Mouse (Mus musculus): ENCODE results near the gene Polr2a. TPM values are rescaled to one million over a fixed set of nuclear protein-coding genes. Genes with fewer than 3 reads are reported as not detected.

The Polr2a gene
- polyA plus RNA-seq, 1 experiment from 2014 or later: 61.2 TPM

Other genes starting within 250 kb of the Polr2a start
- 2.1 and 2.6 TPM in 2 replicates for gene Dnah2, start 209.5 kb downstream of the Polr2a start, polyA plus RNA-seq (2014; fragmentation: Nextera tagmentation; extraction: Ambion mirVana)
- gene Efnb3, start 198.4 kb downstream of the Polr2a start, polyA plus RNA-seq (2014; fragmentation: Nextera tagmentation; extraction: Ambion mirVana): 13.1 and 14.9 TPM in 2 replicates
- gene Wrap53, start 178.4 kb downstream of the Polr2a start, polyA plus RNA-seq (2014; fragmentation: Nextera tagmentation; extraction: Ambion mirVana): 39.3 and 44.1 TPM in 2 replicates
- 168 and 175 TPM in 2 replicates for gene Trp53, start 178.3 kb downstream of the Polr2a start, polyA plus RNA-seq (2014; fragmentation: Nextera tagmentation; extraction: Ambion mirVana)
- 9.3 and 12.6 TPM in 2 replicates for gene Atp1b2, start 152.7 kb downstream of the Polr2a start, polyA plus RNA-seq (2014; fragmentation: Nextera tagmentation; extraction: Ambion mirVana)
- not detected in 2 replicates for gene Shbg, start 140.7 kb downstream of the Polr2a start, polyA plus RNA-seq (2014; fragmentation: Nextera tagmentation; extraction: Ambion mirVana)
- 13.9 and 17.7 TPM in 2 replicates for gene Sat2, start 136.6 kb downstream of the Polr2a start, polyA plus RNA-seq (2014; fragmentation: Nextera tagmentation; extraction: Ambion mirVana)
- gene Fxr2, start 125.6 kb downstream of the Polr2a start, polyA plus RNA-seq (2014; fragmentation: Nextera tagmentation; extraction: Ambion mirVana): 33.6 and 44.1 TPM in 2 replicates
- not detected in 2 replicates for gene Sox15, start 103.3 kb downstream of the Polr2a start, polyA plus RNA-seq (2014; fragmentation: Nextera tagmentation; extraction: Ambion mirVana)
- 39.0 TPM in 2 replicates for gene Mpdu1, start 96.0 kb downstream of the Polr2a start, polyA plus RNA-seq (2014; fragmentation: Nextera tagmentation; extraction: Ambion mirVana)
- gene Cd68, start 92.5 kb downstream of the Polr2a start, polyA plus RNA-seq (2014; fragmentation: Nextera tagmentation; extraction: Ambion mirVana): 6.3 and 6.4 TPM in 2 replicates
- 827 and 855 TPM in 2 replicates for gene Eif4a1, start 86.2 kb downstream of the Polr2a start, polyA plus RNA-seq (2014; fragmentation: Nextera tagmentation; extraction: Ambion mirVana)
- gene Senp3, start 76.6 kb downstream of the Polr2a start, polyA plus RNA-seq (2014; fragmentation: Nextera tagmentation; extraction: Ambion mirVana): 110 and 117 TPM in 2 replicates
- not detected in 2 replicates for gene Tnfsf13, start 72.9 kb downstream of the Polr2a start, polyA plus RNA-seq (2014; fragmentation: Nextera tagmentation; extraction: Ambion mirVana)
- gene Tnfsf12, start 62.8 kb downstream of the Polr2a start, polyA plus RNA-seq (2014; fragmentation: Nextera tagmentation; extraction: Ambion mirVana): 2.4 TPM in 2 replicates
- 0.60 and 1.2 TPM in 2 replicates for gene Tnfsfm13, start 62.5 kb downstream of the Polr2a start, polyA plus RNA-seq (2014; fragmentation: Nextera tagmentation; extraction: Ambion mirVana)
- not detected in 2 replicates for gene Slc35g3, start 3.3 kb upstream of the Polr2a start, polyA plus RNA-seq (2014; fragmentation: Nextera tagmentation; extraction: Ambion mirVana)
- gene Zbtb4, start 7.3 kb upstream of the Polr2a start, polyA plus RNA-seq (2014; fragmentation: Nextera tagmentation; extraction: Ambion mirVana): 1.1 and 1.4 TPM in 2 replicates
- 0.73 and 1.1 TPM in 2 replicates for gene Chrnb1, start 37.3 kb upstream of the Polr2a start, polyA plus RNA-seq (2014; fragmentation: Nextera tagmentation; extraction: Ambion mirVana)
- gene Fgf11, start 43.2 kb upstream of the Polr2a start, polyA plus RNA-seq (2014; fragmentation: Nextera tagmentation; extraction: Ambion mirVana): 1.3 and 1.7 TPM in 2 replicates
- gene Tmem102, start 47.0 kb upstream of the Polr2a start, polyA plus RNA-seq (2014; fragmentation: Nextera tagmentation; extraction: Ambion mirVana): 0.32 and 0.65 TPM in 2 replicates
- gene Gm39566, start 56.7 kb upstream of the Polr2a start, polyA plus RNA-seq (2014; fragmentation: Nextera tagmentation; extraction: Ambion mirVana): not detected in 2 replicates
- not detected in 2 replicates for gene Spem2, start 59.8 kb upstream of the Polr2a start, polyA plus RNA-seq (2014; fragmentation: Nextera tagmentation; extraction: Ambion mirVana)
- 0.53 TPM in 1 of 2 replicates, not detected in the other for gene Spem1, start 63.5 kb upstream of the Polr2a start, polyA plus RNA-seq (2014; fragmentation: Nextera tagmentation; extraction: Ambion mirVana)
- gene Nlgn2, start 79.1 kb upstream of the Polr2a start, polyA plus RNA-seq (2014; fragmentation: Nextera tagmentation; extraction: Ambion mirVana): 11.0 and 11.1 TPM in 2 replicates
- gene Tmem256, start 79.9 kb upstream of the Polr2a start, polyA plus RNA-seq (2014; fragmentation: Nextera tagmentation; extraction: Ambion mirVana): 250 and 283 TPM in 2 replicates
- gene Plscr3, start 87.7 kb upstream of the Polr2a start, polyA plus RNA-seq (2014; fragmentation: Nextera tagmentation; extraction: Ambion mirVana): 64.6 and 71.9 TPM in 2 replicates
- 0.73 TPM in 2 replicates for gene Tnk1, start 100.1 kb upstream of the Polr2a start, polyA plus RNA-seq (2014; fragmentation: Nextera tagmentation; extraction: Ambion mirVana)
- 0.40 TPM in 1 of 2 replicates, not detected in the other for gene Tmem95, start 119.4 kb upstream of the Polr2a start, polyA plus RNA-seq (2014; fragmentation: Nextera tagmentation; extraction: Ambion mirVana)
- 2.9 and 3.0 TPM in 2 replicates for gene Kctd11, start 122.8 kb upstream of the Polr2a start, polyA plus RNA-seq (2014; fragmentation: Nextera tagmentation; extraction: Ambion mirVana)
- 0.52 and 0.75 TPM in 2 replicates for gene Acap1, start 136.9 kb upstream of the Polr2a start, polyA plus RNA-seq (2014; fragmentation: Nextera tagmentation; extraction: Ambion mirVana)
- gene 2810408A11Rik, start 142.3 kb upstream of the Polr2a start, polyA plus RNA-seq (2014; fragmentation: Nextera tagmentation; extraction: Ambion mirVana): 17.2 and 17.6 TPM in 2 replicates
- 16.4 and 23.0 TPM in 2 replicates for gene Neurl4, start 142.4 kb upstream of the Polr2a start, polyA plus RNA-seq (2014; fragmentation: Nextera tagmentation; extraction: Ambion mirVana)
- gene Gps2, start 155.3 kb upstream of the Polr2a start, polyA plus RNA-seq (2014; fragmentation: Nextera tagmentation; extraction: Ambion mirVana): 99.2 and 106 TPM in 2 replicates
- gene Eif5a, start 163.3 kb upstream of the Polr2a start, polyA plus RNA-seq (2014; fragmentation: Nextera tagmentation; extraction: Ambion mirVana): 2,045 and 2,063 TPM in 2 replicates
- gene Ybx2, start 177.2 kb upstream of the Polr2a start, polyA plus RNA-seq (2014; fragmentation: Nextera tagmentation; extraction: Ambion mirVana): 7.1 and 10.1 TPM in 2 replicates
- gene Slc2a4, start 189.6 kb upstream of the Polr2a start, polyA plus RNA-seq (2014; fragmentation: Nextera tagmentation; extraction: Ambion mirVana): 13.7 and 14.8 TPM in 2 replicates
- gene Cldn7, start 206.1 kb upstream of the Polr2a start, polyA plus RNA-seq (2014; fragmentation: Nextera tagmentation; extraction: Ambion mirVana): 3.2 and 6.4 TPM in 2 replicates
- gene Ctdnep1, start 222.5 kb upstream of the Polr2a start, polyA plus RNA-seq (2014; fragmentation: Nextera tagmentation; extraction: Ambion mirVana): 20.4 and 28.0 TPM in 2 replicates
- 144 and 156 TPM in 2 replicates for gene Elp5, start 223.9 kb upstream of the Polr2a start, polyA plus RNA-seq (2014; fragmentation: Nextera tagmentation; extraction: Ambion mirVana)
- 472 and 477 TPM in 2 replicates for gene Gabarap, start 232.5 kb upstream of the Polr2a start, polyA plus RNA-seq (2014; fragmentation: Nextera tagmentation; extraction: Ambion mirVana)
- 61.4 and 63.0 TPM in 2 replicates for gene Phf23, start 237.1 kb upstream of the Polr2a start, polyA plus RNA-seq (2014; fragmentation: Nextera tagmentation; extraction: Ambion mirVana)
- gene Dvl2, start 242.0 kb upstream of the Polr2a start, polyA plus RNA-seq (2014; fragmentation: Nextera tagmentation; extraction: Ambion mirVana): 43.9 and 47.6 TPM in 2 replicates